Mouse (Mus musculus) brain, embryonic 14.5 days (tissue): ENCODE measurements at regions not wholly inside any gene's neighbourhood (a gene's known extent, or its start where the extent isn't known, plus 50 kb on each side); places are given as distances from the start of the nearest gene placed in this dataset.

Experiments used
- CTCF ChIP-seq: fragments of 200-500 bp; IDR thresholded peaks from 2 replicates; pipeline ENCODE4 v1.5.1; 2012; ENCODE audit warnings: inconsistent platforms, mild to moderate bottlenecking, moderate library complexity, borderline replicate concordance; ENCODE audit not compliant: insufficient read depth, insufficient read length; ENCODE audit errors: extremely low read depth
- POLR2A ChIP-seq: fragments of 200-500 bp; IDR thresholded peaks from 2 replicates; pipeline ENCODE4 v1.6.1; 2012; ENCODE audit warnings: mild to moderate bottlenecking, inconsistent platforms, borderline replicate concordance; ENCODE audit not compliant: poor library complexity, insufficient read depth, insufficient read length, severe bottlenecking; ENCODE audit errors: extremely low read depth

DNA sequence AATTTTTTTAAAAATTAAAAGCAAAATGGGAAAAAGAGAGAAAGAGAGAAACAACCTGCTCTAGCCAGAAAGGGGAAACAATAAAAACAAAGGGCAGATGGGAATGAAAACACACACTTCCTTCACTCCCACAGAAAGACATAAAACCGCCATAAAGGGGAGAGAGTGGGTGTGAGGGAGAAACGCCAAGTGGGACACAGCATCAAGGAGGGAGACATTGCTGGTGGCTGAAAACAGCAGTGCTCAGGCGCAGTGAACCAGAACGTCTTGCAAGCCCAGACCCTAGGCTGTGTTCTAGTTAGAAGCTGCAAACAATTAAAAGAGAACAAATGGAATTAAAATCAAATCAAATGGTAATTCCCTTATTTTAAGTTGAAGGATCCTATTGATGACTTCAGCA, 245.1 kb downstream of the Ube2cbp start:
- no peak for TF ChIP-seq CTCF
- no peak for TF ChIP-seq POLR2A
